Mouse (Mus musculus): ENCODE measurements around the gene Ddx24.

DNA sequence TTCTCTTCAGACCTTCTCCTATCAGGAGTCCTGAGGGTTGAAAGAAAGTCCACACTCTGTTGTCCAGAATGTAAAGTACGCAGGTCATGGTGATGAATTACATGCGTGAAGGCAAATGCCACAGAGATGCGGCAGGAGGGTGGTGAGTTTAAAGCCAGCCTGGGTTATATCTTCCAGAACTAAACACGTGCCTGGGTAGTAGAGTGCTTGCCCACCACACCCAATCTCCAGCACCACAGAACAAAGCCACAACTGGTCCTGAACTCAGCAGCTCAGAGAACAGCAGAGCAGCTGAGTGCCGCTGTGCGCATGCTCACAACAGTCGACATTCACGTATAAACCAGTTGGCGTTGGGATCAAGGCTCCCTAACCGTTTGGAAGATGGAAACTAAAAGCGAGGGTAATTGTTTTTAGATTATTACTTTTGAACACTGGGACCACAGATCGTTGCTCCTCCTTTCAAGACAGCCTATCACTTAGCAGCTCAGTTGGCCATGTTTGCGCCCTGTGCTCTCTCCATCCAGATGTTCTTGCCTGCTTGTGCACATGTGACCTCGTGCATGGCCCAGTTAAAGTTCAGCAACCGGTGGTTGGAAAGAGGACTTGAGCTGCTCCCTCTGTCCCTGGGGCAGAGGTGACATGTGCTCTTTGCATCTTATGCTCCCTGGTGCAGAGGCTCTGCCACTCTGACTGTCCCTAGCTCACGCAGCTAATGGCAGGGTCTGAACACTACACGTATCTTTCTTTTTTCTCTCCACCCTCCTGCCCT lies 63.9 kb downstream of the Ddx24 start:
- TF ChIP-seq CTCF (conservative IDR thresholded peaks at IDR 0.05; ENCODE audit: insufficient read depth, insufficient read length, low read depth, low read length) (no peak), POLR2A (IDR thresholded peaks at IDR 0.05; ENCODE audit: low read depth, low read length) (no peak)

Data from kidney, adult 2 months (tissue).